Mouse (Mus musculus) retina, postnatal 7 days (tissue): ENCODE results near the gene Cluap1.
A peak's percentile ranks its signal among the peaks of the same experiment; 100 is the strongest.

Experiments
- DNase-seq: peaks from one replicate; pipeline ENCODE4 v3.0.0-alpha.2; 2012; ENCODE audit warnings: low read depth, low spot score

The Cluap1 gene

DNA sequence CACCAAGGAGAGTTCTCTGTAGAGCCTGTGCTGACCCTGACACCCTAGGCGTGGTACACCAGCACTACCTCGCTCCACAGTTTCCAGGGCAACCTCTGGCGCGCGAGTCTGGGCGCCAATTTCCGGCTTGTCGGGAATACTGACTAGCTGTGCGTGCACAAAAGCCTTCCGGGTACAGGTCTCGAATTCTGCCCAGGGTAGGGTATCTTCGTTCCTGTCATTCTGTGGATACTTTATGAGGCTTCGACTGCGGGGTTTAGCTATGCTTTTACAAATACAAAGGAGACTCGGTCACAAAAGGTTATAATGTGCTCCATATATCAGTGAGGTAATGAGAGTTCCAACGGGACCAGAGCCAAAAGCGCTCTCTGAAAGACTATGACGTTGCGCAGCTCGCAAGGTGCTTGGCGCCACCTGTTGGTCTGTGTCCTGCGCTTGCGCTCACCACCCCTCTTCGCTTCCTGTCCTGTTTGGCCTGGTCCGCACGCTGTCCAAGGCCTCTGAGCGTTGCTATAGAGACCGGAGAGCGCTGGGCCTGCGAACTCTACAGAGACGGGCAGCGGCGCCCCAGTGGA is at the start of gene Cluap1, which contains the start of gene 1700037C18Rik:
TSS of gene Cluap1 (plus strand) at position 265 of the 575 bp plus-strand sequence.
TSS of gene 1700037C18Rik (minus strand) at position 153 of the 575 bp plus-strand sequence.
- peak; percentile 88 for DNase-seq

GRCm38 (mm10) chr16:3859254-3859653 is 49.3 kb upstream of the Cluap1 start:
- DNase-seq, result no peak

GRCm38 (mm10) chr16:3871815-3872214 is 36.8 kb upstream of the Cluap1 start:
- DNase-seq, result no peak

DNA sequence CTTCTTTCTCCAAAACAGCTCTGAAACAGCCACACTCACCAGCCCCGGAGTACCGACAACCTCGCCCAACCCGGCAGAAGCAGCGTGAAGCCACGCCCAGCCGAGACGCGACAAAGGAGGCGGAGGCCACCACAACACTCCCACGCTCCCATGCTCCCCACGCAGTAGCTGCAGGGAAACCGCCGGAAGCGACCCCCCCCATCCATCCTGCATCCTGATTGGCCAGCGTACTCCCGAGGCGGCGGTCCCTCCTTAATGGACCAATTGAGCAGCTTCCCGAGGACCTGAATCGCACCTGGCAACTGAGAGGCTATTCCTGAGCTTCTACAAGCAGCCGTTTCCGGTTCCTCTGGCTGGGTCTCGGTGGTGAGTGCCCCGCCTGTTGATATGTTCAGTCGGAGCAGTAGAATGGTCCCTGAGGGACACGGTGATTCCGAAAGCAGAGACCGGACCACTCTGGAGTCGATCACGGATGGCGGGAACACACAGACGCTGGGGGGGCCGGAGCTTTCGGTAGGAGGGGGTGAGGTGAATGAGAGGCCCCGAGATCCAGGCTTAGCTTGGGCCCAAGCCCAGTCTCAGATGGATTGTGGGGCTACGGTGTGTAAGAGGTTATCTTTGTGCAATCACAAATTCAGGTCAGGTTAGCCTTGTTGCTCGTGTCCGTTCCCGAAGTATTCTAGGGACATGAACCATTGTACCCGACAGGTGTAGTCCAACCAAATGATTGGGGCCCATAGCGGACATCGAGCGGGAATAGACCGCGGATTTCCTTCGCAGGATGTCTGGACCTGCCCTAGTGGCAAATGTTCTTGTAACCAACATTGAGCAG is 36.2 kb upstream of the Cluap1 start, which contains the start of gene Naa60:
TSS of gene Naa60 (plus strand) at position 160 of the 832 bp plus-strand sequence.
- peak; percentile 86 for DNase-seq

DNA sequence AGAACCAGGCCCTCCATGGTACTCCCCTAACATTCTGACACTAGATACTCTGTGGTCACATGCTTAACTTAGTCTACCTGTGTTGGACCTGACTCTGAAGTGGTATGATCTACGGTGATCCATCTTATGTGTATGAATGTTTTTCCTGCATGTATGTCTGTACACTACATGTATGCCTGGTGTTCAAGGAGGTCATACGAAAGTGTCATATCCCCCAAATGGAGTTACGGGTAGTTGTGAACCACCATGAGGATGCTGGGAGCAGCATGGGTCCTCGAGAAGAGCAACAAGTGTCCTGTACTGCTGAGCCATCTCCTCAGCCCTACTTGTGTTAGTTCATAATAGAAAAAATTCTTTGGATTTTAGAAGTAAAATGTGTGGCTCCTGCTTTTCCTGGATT is 32.3 kb upstream of the Cluap1 start:
- DNase-seq, result no peak

- DNase-seq, result peak; percentile 91
These were observed 24.2 kb upstream of the Cluap1 start, which contains the start of the genes Zfp597 and Gm20695 for GRCm38 (mm10) chr16:3884201-3885064. Gene Zfp597 (minus strand): TSS chr16:3884561. Gene Gm20695 (plus strand): TSS chr16:3884648.

DNA sequence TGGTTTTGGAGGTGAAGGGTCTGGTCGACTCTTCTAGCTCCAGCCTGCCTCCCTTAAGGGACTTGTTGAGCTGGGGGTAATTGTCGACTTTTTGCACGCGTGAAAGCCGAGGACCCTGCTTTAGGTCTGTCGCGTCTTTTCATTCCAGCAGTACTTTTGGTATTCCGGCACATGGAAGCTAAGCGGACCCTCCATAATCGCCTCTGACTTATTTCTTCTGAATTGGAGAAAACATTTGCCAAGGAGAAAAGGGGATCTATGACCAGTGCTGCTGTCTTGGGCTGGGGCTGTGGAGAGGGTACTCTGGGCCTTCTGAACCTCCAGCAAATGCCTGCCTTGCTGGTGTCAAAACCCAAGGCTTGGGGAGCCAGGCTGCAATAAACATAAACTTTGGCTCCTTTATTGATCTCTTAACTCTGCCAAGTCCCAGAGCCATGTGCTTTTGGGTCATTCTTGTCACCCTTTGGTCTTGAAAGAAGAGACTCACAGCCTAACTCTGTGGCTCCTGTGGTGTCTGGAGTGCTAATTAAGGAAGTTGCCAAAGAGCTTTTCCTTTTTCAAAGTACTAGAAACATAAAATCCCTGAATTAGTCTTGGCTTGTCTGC is 23.4 kb upstream of the Cluap1 start:
- no peak for DNase-seq

- DNase-seq, result no peak
These were observed 16.8 kb upstream of the Cluap1 start for GRCm38 (mm10) chr16:3891621-3892295.

- no peak for DNase-seq
These were observed 14.9 kb upstream of the Cluap1 start for GRCm38 (mm10) chr16:3893739-3894138.

DNA sequence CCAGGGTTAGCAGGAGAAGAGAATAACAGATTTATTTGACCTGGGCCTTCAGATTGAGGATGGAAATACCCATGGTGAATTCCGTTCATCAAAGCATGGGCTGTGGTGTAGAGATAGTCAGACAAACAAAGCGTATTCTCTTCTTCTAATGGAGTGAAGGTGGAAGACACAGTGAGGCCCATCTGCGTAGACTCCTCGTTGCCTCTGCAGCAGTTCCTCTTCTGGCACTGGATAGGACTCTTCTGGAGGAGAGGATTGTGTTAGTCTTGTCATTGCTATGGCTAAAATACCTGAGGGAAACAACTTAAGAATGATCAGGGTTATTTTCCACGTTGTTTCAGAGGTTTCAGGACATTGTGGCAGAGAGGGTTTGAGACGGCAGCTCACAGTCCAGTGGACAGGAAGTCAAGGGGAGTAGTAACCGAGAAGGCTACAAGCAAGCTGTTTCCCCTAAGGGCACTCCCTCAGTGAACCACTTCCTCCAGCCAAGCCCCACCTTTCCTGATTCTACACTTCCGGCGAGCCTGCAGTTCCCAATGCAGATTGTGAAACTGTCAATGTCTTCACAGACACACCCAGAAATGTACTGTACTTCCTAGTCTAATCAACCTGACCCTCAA is 13.3 kb upstream of the Cluap1 start:
- no peak for DNase-seq

GRCm38 (mm10) chr16:3896046-3896445 is 12.6 kb upstream of the Cluap1 start:
- no peak for DNase-seq

- no peak for DNase-seq
These were observed 12.0 kb upstream of the Cluap1 start for GRCm38 (mm10) chr16:3896553-3896952.

GRCm38 (mm10) chr16:3907471-3907870 is 1.1 kb upstream of the Cluap1 start:
- no peak for DNase-seq

- DNase-seq, result no peak
These were observed 517 bp downstream of the Cluap1 start for GRCm38 (mm10) chr16:3909118-3909517.

DNA sequence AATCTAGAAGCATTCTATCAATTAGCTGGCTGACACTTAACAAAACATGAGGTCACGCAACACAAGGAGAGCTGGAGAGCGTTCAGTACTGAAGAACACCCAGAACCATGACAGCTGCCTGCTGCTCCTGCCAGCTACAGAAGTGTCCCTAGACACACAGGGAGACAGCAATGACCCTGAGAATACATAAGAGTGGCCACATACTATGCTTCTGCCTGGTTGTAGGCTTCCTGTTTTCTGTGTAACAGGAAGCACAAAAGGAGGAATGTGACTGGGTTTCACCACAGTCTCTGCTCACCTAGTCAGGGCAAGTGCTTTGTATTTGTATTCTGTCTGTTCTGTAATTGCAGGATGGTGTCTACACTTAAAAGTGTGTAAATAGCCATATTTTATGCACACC is 12.2 kb downstream of the Cluap1 start:
- no peak for DNase-seq

GRCm38 (mm10) chr16:3923515-3923914 is 14.9 kb downstream of the Cluap1 start:
- no peak for DNase-seq

DNA sequence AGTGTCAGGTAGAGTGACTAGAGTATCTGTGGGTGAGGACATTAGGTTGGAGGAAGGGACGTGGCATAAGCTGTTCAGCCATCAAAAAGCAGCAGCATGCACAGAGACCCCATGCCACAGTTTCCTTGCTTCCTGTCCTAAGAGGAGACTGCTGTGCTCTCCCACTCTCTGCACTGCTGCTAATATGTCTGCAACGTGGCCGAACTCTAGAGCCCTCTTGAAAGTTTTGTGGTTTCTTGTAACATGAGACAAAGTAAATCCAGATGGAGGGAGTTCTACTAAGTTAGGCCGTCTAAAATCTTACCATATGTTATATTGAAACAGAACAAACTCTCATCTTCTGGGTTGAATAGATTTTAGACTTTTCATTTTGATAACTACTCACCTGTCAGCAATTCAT is 15.4 kb downstream of the Cluap1 start:
- DNase-seq, result no peak

GRCm38 (mm10) chr16:3928582-3928981 is 20.0 kb downstream of the Cluap1 start:
- no peak for DNase-seq

DNA sequence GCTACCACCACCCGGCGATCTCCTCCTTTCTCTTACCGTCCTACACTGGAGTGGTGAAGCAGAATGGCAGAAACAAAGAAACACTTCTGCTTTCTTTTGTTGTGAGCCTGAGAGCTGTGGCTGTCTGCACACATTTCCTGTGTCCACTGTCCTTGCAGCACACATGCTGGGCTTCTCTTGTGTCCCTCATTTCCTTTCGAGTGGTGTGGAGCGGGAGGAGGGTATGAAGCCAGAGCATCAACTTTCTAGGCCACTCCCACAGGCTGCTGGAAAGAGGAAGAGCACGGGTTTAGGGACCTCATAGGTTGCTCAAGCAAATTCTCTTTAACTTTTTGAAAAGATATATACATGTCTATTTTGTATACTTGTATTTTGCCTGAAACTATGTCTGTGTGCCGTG is 20.6 kb downstream of the Cluap1 start:
- no peak for DNase-seq

GRCm38 (mm10) chr16:3933536-3933935 is 24.9 kb downstream of the Cluap1 start:
- DNase-seq, result no peak
